Mouse (Mus musculus): ENCODE measurements at regions not wholly inside any gene's neighbourhood (a gene's known extent, or its start where the extent isn't known, plus 50 kb on each side); places are given as distances from the start of the nearest gene placed in this dataset.

- Histone ChIP-seq H3K4me3 (ENCODE audit: low read depth, low read length) (no peak overlapping the region), H3K27ac (ENCODE audit: low read length) (no peak overlapping the region), H3K9me3 (ENCODE audit: control insufficient read depth, low read depth, low read length) (no peaks in the 10 kb centered on the region), H3K9ac (replicated peaks; ENCODE audit: low read depth, low read length) (no peak overlapping the region), H3K27me3 (ENCODE audit: control insufficient read depth, insufficient read depth, low read length) (no peaks in the 10 kb centered on the region), H3K36me3 (ENCODE audit: control insufficient read depth, insufficient read depth, low read length) (no peaks in the 10 kb centered on the region), H3K4me1 (ENCODE audit: control insufficient read depth, insufficient read depth, low read length) (no peaks in the 10 kb centered on the region), H3K4me2 (replicated peaks; ENCODE audit: low read depth, low read length) (no peak overlapping the region)
- no peak for ATAC-seq (ENCODE audit: insufficient number of reproducible peaks, insufficient read depth, low FRiP score, low read depth)
- WGBS, result 60% methylated on average over 2 of the region's 2 CpGs
These were observed 98.6 kb upstream of the Foxp3 start for GRCm38 (mm10) chrX:7474831-7475230.

GRCm38 (mm10) chrX:7473814-7474213, 98.2 kb upstream of the Usp27x start:
- no peak for ATAC-seq (ENCODE audit: insufficient number of reproducible peaks, insufficient read depth, low FRiP score, low read depth)
- Histone ChIP-seq H3K4me1 (ENCODE audit: control insufficient read depth, insufficient read depth, low read length) (no peaks in the 10 kb centered on the region), H3K4me3 (ENCODE audit: low read depth, low read length) (no peak overlapping the region), H3K4me2 (replicated peaks; ENCODE audit: low read depth, low read length) (no peak overlapping the region), H3K9me3 (ENCODE audit: control insufficient read depth, low read depth, low read length) (no peaks in the 10 kb centered on the region), H3K27ac (ENCODE audit: low read length) (no peak overlapping the region), H3K36me3 (ENCODE audit: control insufficient read depth, insufficient read depth, low read length) (no peaks in the 10 kb centered on the region), H3K27me3 (ENCODE audit: control insufficient read depth, insufficient read depth, low read length) (no peaks in the 10 kb centered on the region), H3K9ac (replicated peaks; ENCODE audit: low read depth, low read length) (no peak overlapping the region)
- WGBS, result 40% methylated on average over 2 of the region's 2 CpGs

DNA sequence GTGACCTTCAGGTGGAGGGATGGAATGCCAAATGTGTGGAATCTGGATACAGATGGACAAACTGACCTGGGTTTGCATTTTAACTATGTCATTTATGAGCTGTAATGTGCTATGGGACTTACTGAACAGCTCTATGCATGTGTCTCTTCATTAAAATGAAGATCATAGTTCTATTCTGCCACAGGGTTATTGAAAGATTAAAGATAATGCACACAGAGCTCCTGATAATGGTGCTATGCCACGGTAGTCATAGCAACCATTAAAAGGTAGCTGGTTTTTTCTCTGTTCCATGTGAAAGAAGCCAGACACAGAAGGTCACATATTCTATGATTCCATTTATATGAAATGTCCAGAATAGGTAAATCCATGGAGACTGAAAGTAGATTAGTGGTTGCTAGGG, 94.2 kb upstream of the Usp27x start:
- Histone ChIP-seq H3K4me3 (ENCODE audit: low read depth, low read length) (no peak overlapping the region), H3K9ac (replicated peaks; ENCODE audit: low read depth, low read length) (no peak overlapping the region), H3K27me3 (ENCODE audit: control insufficient read depth, insufficient read depth, low read length) (no peaks in the 10 kb centered on the region), H3K36me3 (ENCODE audit: control insufficient read depth, insufficient read depth, low read length) (no peaks in the 10 kb centered on the region), H3K27ac (ENCODE audit: low read length) (no peak overlapping the region), H3K4me1 (ENCODE audit: control insufficient read depth, insufficient read depth, low read length) (no peaks in the 10 kb centered on the region), H3K9me3 (ENCODE audit: control insufficient read depth, low read depth, low read length) (no peaks in the 10 kb centered on the region), H3K4me2 (replicated peaks; ENCODE audit: low read depth, low read length) (no peak overlapping the region)
- no peak for ATAC-seq (ENCODE audit: insufficient number of reproducible peaks, insufficient read depth, low FRiP score, low read depth)
- 83% methylated on average over 1 of the region's 1 CpGs for WGBS

- Histone ChIP-seq H3K4me1 (ENCODE audit: control insufficient read depth, insufficient read depth, low read length) (no peaks in the 10 kb centered on the region), H3K9me3 (ENCODE audit: control insufficient read depth, low read depth, low read length) (no peaks in the 10 kb centered on the region), H3K36me3 (ENCODE audit: control insufficient read depth, insufficient read depth, low read length) (no peaks in the 10 kb centered on the region), H3K4me3 (ENCODE audit: low read depth, low read length) (no peak overlapping the region), H3K9ac (replicated peaks; ENCODE audit: low read depth, low read length) (no peak overlapping the region), H3K4me2 (replicated peaks; ENCODE audit: low read depth, low read length) (no peak overlapping the region), H3K27me3 (ENCODE audit: control insufficient read depth, insufficient read depth, low read length) (no peaks in the 10 kb centered on the region), H3K27ac (ENCODE audit: low read length) (no peak overlapping the region)
- 37% methylated on average over 1 of the region's 1 CpGs for WGBS
- ATAC-seq (ENCODE audit: insufficient number of reproducible peaks, insufficient read depth, low FRiP score, low read depth), result no peak
These were observed 92.4 kb upstream of the Usp27x start for GRCm38 (mm10) chrX:7467985-7468384.

DNA sequence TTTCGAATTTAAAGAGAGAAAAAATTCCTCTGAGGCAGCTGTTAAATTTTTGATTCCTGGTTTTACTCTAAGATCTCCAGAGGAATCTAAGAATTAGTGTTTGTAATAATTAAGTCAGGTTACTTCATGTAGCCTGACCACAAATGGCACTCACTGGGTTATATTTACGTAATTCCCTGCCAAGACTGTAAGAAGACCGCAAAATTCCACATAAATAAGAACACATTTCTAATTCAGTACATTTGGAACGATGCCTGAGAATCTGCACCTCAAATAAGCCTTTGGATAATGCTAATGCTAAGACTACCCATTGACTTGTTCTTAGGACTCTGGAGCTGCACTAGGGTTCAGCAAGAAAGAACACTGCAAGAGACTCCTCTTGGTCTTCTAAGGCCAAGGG, 81.2 kb upstream of the Usp27x start:
- WGBS, result 69% methylated on average over 4 of the region's 4 CpGs
- H3K36me3 ChIP-seq (ENCODE audit: control insufficient read depth, insufficient read depth, low read length), result no peaks in the 10 kb centered on the region

DNA sequence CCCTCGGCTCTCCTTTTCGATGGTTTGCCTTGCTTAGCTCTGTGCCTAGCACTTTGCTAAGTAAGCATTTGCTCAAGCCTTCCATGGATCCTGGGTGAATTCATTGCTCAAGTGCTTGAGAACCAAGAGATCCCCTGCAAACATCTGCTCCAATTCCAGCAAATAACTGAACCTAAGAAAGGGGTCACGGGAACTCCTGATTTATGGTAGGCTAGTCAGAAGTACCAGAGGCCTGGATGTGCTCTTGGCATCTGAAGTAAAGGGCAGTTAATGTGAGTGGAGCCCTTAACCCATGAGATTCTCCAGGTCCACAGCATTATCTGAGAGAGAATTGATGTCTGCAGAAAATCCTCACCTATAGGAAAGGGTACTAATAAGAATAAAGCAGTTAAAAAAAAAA, 69.4 kb upstream of the Usp27x start:
- WGBS, result 59% methylated on average over 3 of the region's 3 CpGs
- no peak overlapping the region for H3K27ac ChIP-seq (ENCODE audit: low read length)
- H3K36me3 ChIP-seq (ENCODE audit: control insufficient read depth, insufficient read depth, low read length), result no peaks in the 10 kb centered on the region
- no peak overlapping the region for H3K4me2 ChIP-seq (replicated peaks; ENCODE audit: low read depth, low read length)
- no peak for ATAC-seq (ENCODE audit: insufficient number of reproducible peaks, insufficient read depth, low FRiP score, low read depth)
- H3K4me1 ChIP-seq (ENCODE audit: control insufficient read depth, insufficient read depth, low read length), result no peaks in the 10 kb centered on the region
- no peak overlapping the region for H3K9ac ChIP-seq (replicated peaks; ENCODE audit: low read depth, low read length)
- no peaks in the 10 kb centered on the region for H3K27me3 ChIP-seq (ENCODE audit: control insufficient read depth, insufficient read depth, low read length)
- H3K9me3 ChIP-seq (ENCODE audit: control insufficient read depth, low read depth, low read length), result no peaks in the 10 kb centered on the region
- H3K4me3 ChIP-seq (ENCODE audit: low read depth, low read length), result no peak overlapping the region

More for the DNA sequence above, 81.2 kb upstream of the Usp27x start:
- no peak for ATAC-seq (ENCODE audit: insufficient number of reproducible peaks, insufficient read depth, low FRiP score, low read depth)
- Histone ChIP-seq H3K27me3 (ENCODE audit: control insufficient read depth, insufficient read depth, low read length) (no peaks in the 10 kb centered on the region), H3K4me3 (ENCODE audit: low read depth, low read length) (no peak overlapping the region), H3K9ac (replicated peaks; ENCODE audit: low read depth, low read length) (no peak overlapping the region), H3K4me1 (ENCODE audit: control insufficient read depth, insufficient read depth, low read length) (no peaks in the 10 kb centered on the region), H3K27ac (ENCODE audit: low read length) (no peak overlapping the region), H3K4me2 (replicated peaks; ENCODE audit: low read depth, low read length) (no peak overlapping the region), H3K9me3 (ENCODE audit: control insufficient read depth, low read depth, low read length) (no peaks in the 10 kb centered on the region)

- Histone ChIP-seq H3K9ac (replicated peaks; ENCODE audit: low read depth, low read length) (no peak overlapping the region), H3K27ac (ENCODE audit: low read length) (no peak overlapping the region), H3K4me1 (ENCODE audit: control insufficient read depth, insufficient read depth, low read length) (no peaks in the 10 kb centered on the region), H3K36me3 (ENCODE audit: control insufficient read depth, insufficient read depth, low read length) (no peaks in the 10 kb centered on the region), H3K4me3 (ENCODE audit: low read depth, low read length) (no peak overlapping the region), H3K4me2 (replicated peaks; ENCODE audit: low read depth, low read length) (no peak overlapping the region), H3K27me3 (ENCODE audit: control insufficient read depth, insufficient read depth, low read length) (no peaks in the 10 kb centered on the region), H3K9me3 (ENCODE audit: control insufficient read depth, low read depth, low read length) (no peaks in the 10 kb centered on the region)
- no peak for ATAC-seq (ENCODE audit: insufficient number of reproducible peaks, insufficient read depth, low FRiP score, low read depth)
- 44% methylated on average over 6 of the region's 6 CpGs for WGBS
These were observed 69.0 kb upstream of the Usp27x start for GRCm38 (mm10) chrX:7444583-7444982.

DNA sequence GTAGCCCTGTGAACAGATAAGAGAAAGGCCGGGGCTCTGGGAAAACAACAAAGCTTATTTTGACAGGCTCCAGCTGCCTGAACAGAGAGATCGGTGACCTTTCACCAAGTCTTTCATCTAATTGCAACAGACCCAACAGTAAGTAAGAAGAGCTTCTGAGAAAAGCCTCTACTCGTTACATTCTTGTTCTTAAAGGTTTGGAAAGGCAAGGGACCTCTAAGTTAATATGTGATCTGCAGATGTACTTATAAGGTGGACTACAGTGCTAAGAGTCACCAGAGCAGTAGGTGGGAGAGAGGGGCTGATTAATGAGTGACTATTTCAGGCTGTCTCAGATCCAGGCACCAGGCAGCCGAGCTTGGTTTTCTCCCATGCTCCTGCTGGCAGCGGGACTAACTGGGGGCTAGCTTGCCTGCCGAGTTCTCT, 68.4 kb upstream of the Usp27x start:
- Histone ChIP-seq H3K27ac (ENCODE audit: low read length) (no peak overlapping the region), H3K27me3 (ENCODE audit: control insufficient read depth, insufficient read depth, low read length) (no peaks in the 10 kb centered on the region), H3K9me3 (ENCODE audit: control insufficient read depth, low read depth, low read length) (no peaks in the 10 kb centered on the region), H3K4me3 (ENCODE audit: low read depth, low read length) (no peak overlapping the region), H3K36me3 (ENCODE audit: control insufficient read depth, insufficient read depth, low read length) (no peaks in the 10 kb centered on the region), H3K4me1 (ENCODE audit: control insufficient read depth, insufficient read depth, low read length) (no peaks in the 10 kb centered on the region), H3K4me2 (replicated peaks; ENCODE audit: low read depth, low read length) (no peak overlapping the region), H3K9ac (replicated peaks; ENCODE audit: low read depth, low read length) (no peak overlapping the region)
- WGBS, result 27% methylated on average over 6 of the region's 6 CpGs
- no peak for ATAC-seq (ENCODE audit: insufficient number of reproducible peaks, insufficient read depth, low FRiP score, low read depth)

DNA sequence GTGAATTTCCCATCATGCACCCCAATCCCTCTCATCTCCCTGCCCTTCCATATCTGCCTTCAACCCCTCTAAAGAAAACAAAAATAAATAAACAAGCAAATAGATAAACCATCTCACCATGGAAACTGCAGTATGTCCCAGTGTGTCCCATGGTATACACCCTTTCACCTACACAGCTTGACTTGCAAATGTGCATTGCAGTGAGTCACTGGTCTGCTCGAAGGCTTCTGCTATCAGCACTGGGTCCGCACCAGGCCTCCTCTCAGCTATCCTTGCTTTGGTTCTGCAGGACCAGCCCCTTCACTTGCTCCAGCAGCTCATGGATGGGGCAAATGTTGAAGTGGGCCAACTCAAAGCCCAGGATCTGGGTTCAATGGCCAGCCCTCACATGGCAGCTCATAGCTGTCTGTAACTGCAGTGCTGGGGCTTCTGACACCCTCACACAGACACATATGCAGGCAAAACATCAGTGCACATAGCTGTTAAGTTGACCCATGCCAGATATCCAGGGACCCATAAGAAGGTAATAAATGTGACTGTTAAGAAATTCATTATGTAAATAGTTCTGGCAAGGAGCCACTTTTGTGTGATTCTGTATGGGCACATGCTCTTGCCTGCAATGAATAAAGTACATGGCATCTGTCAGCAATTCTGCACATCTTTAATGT, 59.9 kb upstream of the Usp27x start:
- no peak overlapping the region for H3K4me3 ChIP-seq (ENCODE audit: low read depth, low read length)
- no peak overlapping the region for H3K4me2 ChIP-seq (replicated peaks; ENCODE audit: low read depth, low read length)
- no peak overlapping the region for H3K27ac ChIP-seq (ENCODE audit: low read length)
- no peaks in the 10 kb centered on the region for H3K27me3 ChIP-seq (ENCODE audit: control insufficient read depth, insufficient read depth, low read length)
- H3K9me3 ChIP-seq (ENCODE audit: control insufficient read depth, low read depth, low read length), result no peaks in the 10 kb centered on the region
- no peak overlapping the region for H3K9ac ChIP-seq (replicated peaks; ENCODE audit: low read depth, low read length)
- no peak for ATAC-seq (ENCODE audit: insufficient number of reproducible peaks, insufficient read depth, low FRiP score, low read depth)
- WGBS, result 87% methylated on average over 2 of the region's 2 CpGs
- no peaks in the 10 kb centered on the region for H3K4me1 ChIP-seq (ENCODE audit: control insufficient read depth, insufficient read depth, low read length)
- H3K36me3 ChIP-seq (ENCODE audit: control insufficient read depth, insufficient read depth, low read length), result no peaks in the 10 kb centered on the region
